Mouse (Mus musculus): ENCODE measurements around the gene Fgf13.

GRCm38 (mm10) chrX:59243752-59244151 is 324.1 kb downstream of the Fgf13 start:
- TF ChIP-seq CTCF (IDR thresholded peaks at IDR 0.05; ENCODE audit: borderline replicate concordance, insufficient read depth, low read length) (no peak), POLR2A (IDR thresholded peaks at IDR 0.05; ENCODE audit: low read depth, low read length) (no peak)
